Mouse (Mus musculus) heart, postnatal 0 days (tissue): ENCODE data around the gene Clpx. TPM values are rescaled to one million over a fixed set of nuclear protein-coding genes. Genes with fewer than 3 reads are reported as not detected.

ENCODE experiments used
- ATAC-seq: fragments of 200-750 bp; cut with Nextera tagmentation; 2 replicates; pipeline ENCODE4 v1.8.0; 2017; ENCODE audit warnings: low read depth, moderate number of reproducible peaks, moderate library complexity; ENCODE audit not compliant: insufficient read depth
- DNase-seq: peaks from one replicate; pipeline ENCODE4 v3.0.0-alpha.2; 2016; ENCODE audit warnings: low spot score
- H3K27ac ChIP-seq: fragments of 300-500 bp; sonication (generic); 2 replicates; pipeline ENCODE4 v1.5.1; 2014; ENCODE audit warnings: low read depth, mild to moderate bottlenecking
- H3K27me3 ChIP-seq: fragments of 300-500 bp; sonication (generic); 2 replicates; pipeline ENCODE4 v1.6.1; 2014; ENCODE audit warnings: low read length, mixed read lengths; ENCODE audit not compliant: control insufficient read depth, insufficient read depth
- H3K36me3 ChIP-seq: fragments of 300-500 bp; sonication (generic); replicated peaks from 2 replicates; pipeline ENCODE4 v1.6.1; 2014; ENCODE audit warnings: low read length, mixed read lengths; ENCODE audit not compliant: control insufficient read depth, insufficient read depth
- H3K4me1 ChIP-seq: fragments of 300-500 bp; sonication (generic); 2 replicates; pipeline ENCODE4 v1.6.1; 2014; ENCODE audit warnings: antibody characterized with exemption; ENCODE audit not compliant: control insufficient read depth, insufficient read depth
- H3K4me2 ChIP-seq: fragments of 300-500 bp; sonication (generic); 2 replicates; pipeline ENCODE4 v1.6.1; 2014; ENCODE audit warnings: low read depth, mild to moderate bottlenecking, low read length, moderate library complexity
- H3K4me3 ChIP-seq: fragments of 300-500 bp; sonication (generic); 2 replicates; pipeline ENCODE4 v1.5.1; 2014; ENCODE audit warnings: low read depth, low read length
- H3K9ac ChIP-seq: fragments of 300-500 bp; sonication (generic); replicated peaks from 2 replicates; pipeline ENCODE4 v1.6.1; 2014; ENCODE audit warnings: low read depth, low read length, mixed read lengths
- H3K9me3 ChIP-seq: fragments of 300-500 bp; sonication (generic); replicated peaks from 2 replicates; pipeline ENCODE4 v1.6.1; 2016; ENCODE audit warnings: low read length; ENCODE audit not compliant: control insufficient read depth
- CTCF ChIP-seq: IDR thresholded peaks from 2 replicates; pipeline ENCODE4 v1.5.1; 2016; ENCODE audit warnings: antibody characterized with exemption, control low read depth, low read depth
- EP300 ChIP-seq: IDR thresholded peaks from 2 replicates; pipeline ENCODE4 v1.6.1; 2016; ENCODE audit warnings: antibody characterized with exemption, low read depth
- WGBS: fragments of 180-500 bp; shearing (Covaris S2); extraction: QIAGEN DNeasy Blood & Tissue Kit; methylation state at CpG from one replicate; pipeline ENCODE4 v1.1.7; 2014; 5-methylcytosine and 5-hydroxymethylcytosine counted together
- polyA plus RNA-seq: library from polyadenylated mRNA; unstranded; fragments of >200 nt; fragmentation: Nextera tagmentation; extraction: Ambion mirVana; gene quantifications from 2 replicates; pipeline ENCODE4 v1.2.1, GENCODE M21; 2015
- total RNA-seq: library from RNA; depleted of rRNA; stranded (reverse); fragments of >200 nt; gene quantifications from 2 replicates; pipeline ENCODE4 v1.2.3, GENCODE M21; 2014; ENCODE audit warnings: low replicate concordance

Gene Clpx
- total and polyA plus RNA-seq, 2 experiments from 2014 or later: 37.4 to 68.3 TPM

DNA sequence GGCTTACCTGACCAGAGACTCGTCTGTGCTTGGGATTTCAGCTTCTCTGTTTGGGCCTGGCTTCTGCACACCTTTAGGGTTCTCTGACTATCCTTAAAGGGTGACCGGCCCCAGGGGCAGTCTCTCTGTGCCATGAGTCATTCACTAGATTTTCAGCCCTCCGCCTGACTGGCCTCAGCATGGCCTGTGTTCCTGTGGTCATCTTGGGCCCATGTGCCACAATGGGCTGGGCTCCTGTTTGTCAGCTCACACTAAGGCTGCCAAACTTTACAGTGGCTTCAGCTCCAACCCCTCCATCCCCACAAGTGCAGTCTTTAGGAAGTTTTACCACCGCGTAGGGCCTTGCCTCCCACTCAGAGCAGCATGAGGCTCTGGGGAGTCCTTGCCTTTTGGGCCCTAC, 59.2 kb downstream of the Clpx start:
- Histone ChIP-seq H3K36me3 (peaks cover 33% of the 10 kb centered on the region), H3K27me3 (no peaks in the 10 kb centered on the region), H3K4me2 (no peak overlapping the region), H3K9me3 (no peaks in the 10 kb centered on the region), H3K9ac (no peak overlapping the region), H3K4me3 (no peak overlapping the region), H3K4me1 (peaks cover 9% of the 10 kb centered on the region; the same call in 1 of the 2 replicates), H3K27ac (no peak overlapping the region)
- WGBS: 86% methylated on average over 5 of the region's 5 CpGs
- ATAC-seq (no peak), DNase-seq (no peak)
- TF ChIP-seq CTCF: no peak
- TF ChIP-seq EP300: no peak

DNA sequence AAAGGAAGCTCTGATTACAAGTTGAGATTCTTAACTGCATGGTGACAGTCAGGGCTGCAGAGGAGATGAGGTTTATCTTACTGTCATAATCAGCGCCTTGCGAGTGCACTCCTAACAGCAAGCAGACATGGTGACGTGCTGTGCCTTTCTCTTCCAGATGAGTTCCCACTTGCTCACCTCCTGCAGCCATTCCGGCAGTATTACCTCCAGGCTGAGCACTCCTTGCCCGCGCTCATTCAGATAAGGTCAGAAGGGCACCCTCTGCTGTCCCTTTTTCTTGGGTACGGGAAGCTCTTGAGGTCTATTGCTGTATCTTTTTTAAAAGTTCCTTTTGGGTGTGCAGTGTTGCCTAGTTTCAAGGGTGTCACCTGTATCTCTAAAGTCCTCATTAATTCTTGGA, 62.5 kb downstream of the Clpx start:
- H3K27me3 ChIP-seq: no peaks in the 10 kb centered on the region
- DNase-seq (no peak), ATAC-seq (no peak)
- no peak overlapping the region for H3K4me3 ChIP-seq
- no peak overlapping the region for H3K4me2 ChIP-seq
- 75% methylated on average over 7 of the region's 7 CpGs for WGBS
- no peak overlapping the region for H3K9ac ChIP-seq
- no peaks in the 10 kb centered on the region for H3K9me3 ChIP-seq
- H3K36me3 ChIP-seq: peaks cover 62% of the 10 kb centered on the region
- H3K27ac ChIP-seq: no peak overlapping the region
- peaks cover 8% of the 10 kb centered on the region; the same call in 1 of the 2 replicates for H3K4me1 ChIP-seq
- no peak for TF ChIP-seq EP300

DNA sequence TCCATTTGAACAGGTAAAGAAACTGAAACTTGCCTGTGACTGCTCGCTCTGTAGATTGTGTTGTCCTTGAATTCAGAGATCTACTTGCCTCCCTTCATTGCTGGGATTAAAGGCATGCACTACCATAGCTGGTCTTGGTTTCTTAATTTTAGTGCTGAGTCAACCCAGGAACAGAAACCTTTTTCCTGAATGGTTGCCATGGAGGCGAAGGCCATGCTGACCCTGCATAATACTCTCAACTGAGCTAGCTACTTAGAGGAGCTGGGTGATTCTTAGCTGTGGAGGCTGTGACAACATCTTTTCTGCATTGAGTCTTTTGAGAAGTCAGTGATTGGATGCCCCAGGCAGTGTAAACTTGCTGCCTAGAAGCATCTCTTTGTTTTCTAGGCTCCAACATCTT, 62.9 kb downstream of the Clpx start:
- H3K36me3 ChIP-seq: peaks cover 65% of the 10 kb centered on the region
- H3K4me2 ChIP-seq: no peak overlapping the region
- WGBS: 94% methylated on average over 2 of the region's 2 CpGs
- no peak overlapping the region for H3K9ac ChIP-seq
- H3K27me3 ChIP-seq: no peaks in the 10 kb centered on the region
- H3K9me3 ChIP-seq: no peaks in the 10 kb centered on the region
- no peak overlapping the region for H3K27ac ChIP-seq
- ATAC-seq (no peak), DNase-seq (no peak)
- TF ChIP-seq EP300 (no peak), CTCF (no peak)
- peaks cover 8% of the 10 kb centered on the region; the same call in 1 of the 2 replicates for H3K4me1 ChIP-seq
- no peak overlapping the region for H3K4me3 ChIP-seq

DNA sequence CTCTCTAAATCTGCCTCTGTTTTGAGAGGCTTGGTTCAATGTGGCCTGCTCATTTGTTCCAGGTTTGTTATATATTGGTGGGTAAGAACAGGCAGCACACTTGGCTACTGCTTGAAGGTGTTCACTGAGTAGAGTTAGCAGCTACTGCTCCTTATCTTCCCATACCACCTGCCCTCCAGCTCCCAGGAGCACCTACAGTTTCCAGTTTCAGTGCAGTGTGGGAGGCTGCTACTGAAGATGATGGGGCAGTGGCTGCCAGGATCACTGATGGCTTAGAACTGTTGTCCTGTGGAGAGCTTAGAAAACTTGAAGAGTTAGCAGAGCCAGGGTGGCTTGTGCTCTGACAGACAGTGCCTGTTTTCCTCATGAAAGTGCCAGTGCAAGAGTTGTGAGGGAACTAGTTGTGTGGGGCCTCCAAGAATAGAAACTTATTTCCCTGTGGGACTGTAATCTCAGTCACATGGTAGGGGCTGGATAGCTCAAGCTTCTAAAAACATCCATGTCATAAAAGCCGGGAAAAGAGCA, 65.0 kb downstream of the Clpx start:
- Histone ChIP-seq H3K27me3 (no peaks in the 10 kb centered on the region), H3K9me3 (no peaks in the 10 kb centered on the region), H3K4me3 (no peak overlapping the region), H3K4me2 (no peak overlapping the region), H3K4me1 (peaks cover 11% of the 10 kb centered on the region; the same call in 1 of the 2 replicates), H3K9ac (no peak overlapping the region), H3K27ac (peak overlapping the region; percentile 47), H3K36me3 (peaks cover 72% of the 10 kb centered on the region)
- ATAC-seq: 0 out of 2 replicates have a peak, but pooled peaks have one; percentile 25
- peak; percentile 11 for DNase-seq
- 27% methylated on average over 1 of the region's 1 CpGs for WGBS
- no peak for TF ChIP-seq CTCF
- no peak for TF ChIP-seq EP300

DNA sequence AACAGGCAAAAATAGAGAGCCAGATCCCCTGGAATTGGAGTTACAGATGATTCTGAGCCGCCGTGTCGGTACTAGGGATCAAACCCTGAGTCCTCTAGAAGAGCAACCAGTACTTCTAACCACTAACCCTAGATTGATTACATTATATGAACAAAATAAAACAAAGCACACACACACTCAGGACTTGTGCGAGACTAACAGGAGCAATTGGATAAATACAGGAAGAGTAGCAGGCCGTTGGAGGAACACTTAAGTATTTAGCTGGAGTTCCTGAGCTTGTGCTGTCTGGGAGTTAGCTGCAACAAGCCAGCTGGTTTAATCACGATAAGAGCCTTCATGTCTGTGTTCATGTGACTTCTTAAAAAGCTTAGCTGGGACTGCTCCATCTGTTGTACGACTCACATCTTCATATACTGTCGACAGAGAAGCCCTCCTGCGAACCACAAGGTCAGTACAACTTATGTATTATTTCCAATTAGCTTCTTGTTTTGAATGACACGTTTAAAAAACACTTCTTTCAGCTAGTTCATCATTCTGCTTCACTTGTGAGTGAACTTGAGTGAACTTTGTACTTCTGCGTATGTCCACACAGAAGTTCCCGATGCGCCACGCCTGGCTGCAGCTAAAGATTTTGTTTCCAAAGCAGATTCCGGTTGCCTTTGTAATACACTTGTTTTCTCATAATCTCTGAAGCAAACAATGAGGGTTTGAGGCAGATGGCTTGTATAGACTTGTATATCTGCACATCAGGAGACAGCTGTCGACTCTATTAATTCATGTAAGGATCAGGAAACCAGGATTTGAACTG, 66.8 kb downstream of the Clpx start, which contains the start of gene Ubap1l:
TSS of gene Ubap1l (plus strand) at position 401 of the 808 bp plus-strand sequence.
- Histone ChIP-seq H3K36me3 (peaks cover 62% of the 10 kb centered on the region), H3K4me1 (peaks cover 16% of the 10 kb centered on the region; the same call in 1 of the 2 replicates), H3K4me2 (no peak within 1 kb of the TSS), H3K27me3 (no peaks in the 10 kb centered on the region), H3K9me3 (no peaks in the 10 kb centered on the region), H3K4me3 (no peak within 1 kb of the TSS), H3K9ac (no peak within 1 kb of the TSS), H3K27ac (no peak within 1 kb of the TSS)
- no peak for ATAC-seq
- 77% methylated on average over 16 of the region's 16 CpGs for WGBS
- TF ChIP-seq CTCF (no peak), EP300 (no peak)
- DNase-seq: no peak
